Mouse (Mus musculus) skeletal muscle tissue, adult 2 months (tissue): ENCODE data around the gene Svop.

ENCODE experiments used
- DNase-seq: peaks from one replicate; pipeline ENCODE4 v3.0.0-alpha.2; 2012; ENCODE audit warnings: low read depth, low spot score

Svop gene

GRCm38 (mm10) chr5:114106391-114106935, 15.1 kb upstream of the Svop start:
- no peak for DNase-seq

DNA sequence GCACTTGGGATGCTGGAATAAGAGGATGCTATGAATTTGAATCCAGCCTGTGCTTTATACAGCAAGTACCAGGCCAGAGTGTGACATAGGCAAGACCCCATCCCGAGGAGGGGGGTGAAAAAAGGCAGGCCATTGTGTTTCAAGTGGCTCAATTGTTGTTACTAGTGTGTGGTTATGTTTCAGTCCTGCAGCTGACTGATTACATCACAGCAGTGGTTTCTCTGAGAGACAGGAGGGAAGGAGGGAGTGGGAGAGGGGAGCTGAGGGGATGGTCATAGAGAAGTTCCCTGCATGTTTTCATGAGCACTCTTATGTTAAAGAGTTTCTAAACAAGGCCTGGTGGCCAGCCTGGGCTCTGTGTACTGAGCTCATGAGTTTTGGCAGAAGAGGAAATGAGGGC, 11.4 kb upstream of the Svop start:
- DNase-seq = no peak

DNA sequence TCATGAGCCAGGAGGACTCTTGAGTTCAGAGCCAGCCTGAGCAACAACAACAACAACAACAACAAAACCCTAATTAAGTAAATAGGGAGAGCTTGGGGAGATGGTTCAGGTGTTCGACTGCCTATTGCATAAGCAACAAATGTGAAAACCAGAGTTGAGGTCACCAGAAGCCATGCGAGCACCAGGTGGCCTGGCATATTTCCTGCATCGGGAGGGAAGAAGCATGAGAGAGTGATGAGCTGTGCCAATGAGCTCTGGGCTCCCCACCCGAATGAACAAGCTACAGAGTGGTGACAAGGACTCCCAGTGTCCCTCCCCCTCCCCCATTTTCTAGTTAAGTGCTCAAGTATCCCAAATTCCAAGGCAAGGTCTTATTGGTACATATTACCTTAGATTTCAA, 10.5 kb upstream of the Svop start:
- DNase-seq = no peak

DNA sequence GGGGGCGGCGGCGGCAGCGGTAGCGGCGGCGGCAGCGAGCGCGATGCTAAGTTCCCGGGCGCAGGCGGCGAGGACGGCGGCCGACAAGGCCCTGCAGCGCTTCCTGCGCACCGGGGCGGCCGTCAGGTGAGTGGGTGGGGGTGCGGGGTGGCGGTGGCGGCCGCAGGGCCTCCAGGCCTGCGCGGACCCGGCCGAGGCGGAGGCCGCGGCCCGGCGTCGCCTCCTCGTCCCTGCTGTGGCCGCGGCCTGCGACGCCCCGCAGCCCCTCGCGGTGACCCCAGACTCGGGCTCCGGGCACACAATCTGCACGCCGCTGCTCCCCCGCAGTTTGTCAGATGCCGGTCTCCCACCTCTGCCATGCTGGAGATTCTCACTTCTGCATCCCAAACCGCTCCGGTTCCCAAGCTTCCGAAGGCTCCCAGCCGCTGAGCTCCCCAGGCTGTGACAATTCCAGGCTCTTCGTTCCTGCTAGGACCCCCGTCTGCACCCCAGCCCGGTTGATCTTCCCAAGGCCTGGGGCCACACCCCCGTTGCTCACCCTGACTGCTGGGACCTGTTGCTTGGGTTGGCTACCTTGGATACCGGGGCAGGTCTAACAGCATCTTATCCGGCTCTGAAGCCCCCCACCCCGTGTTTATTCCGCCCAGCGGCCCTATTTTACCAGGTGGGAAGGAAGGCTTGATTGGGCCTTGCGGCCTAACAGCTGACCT, 9.2 kb upstream of the Svop start:
- DNase-seq = no peak

- peak; percentile 82 for DNase-seq
These were observed 8.5 kb upstream of the Svop start for GRCm38 (mm10) chr5:114099709-114100389.

GRCm38 (mm10) chr5:114090421-114091013, 853 bp downstream of the Svop start:
- DNase-seq = no peak

GRCm38 (mm10) chr5:114087875-114088480, 3.4 kb downstream of the Svop start:
- DNase-seq = no peak

GRCm38 (mm10) chr5:114085501-114085900, 5.9 kb downstream of the Svop start:
- DNase-seq = no peak

DNA sequence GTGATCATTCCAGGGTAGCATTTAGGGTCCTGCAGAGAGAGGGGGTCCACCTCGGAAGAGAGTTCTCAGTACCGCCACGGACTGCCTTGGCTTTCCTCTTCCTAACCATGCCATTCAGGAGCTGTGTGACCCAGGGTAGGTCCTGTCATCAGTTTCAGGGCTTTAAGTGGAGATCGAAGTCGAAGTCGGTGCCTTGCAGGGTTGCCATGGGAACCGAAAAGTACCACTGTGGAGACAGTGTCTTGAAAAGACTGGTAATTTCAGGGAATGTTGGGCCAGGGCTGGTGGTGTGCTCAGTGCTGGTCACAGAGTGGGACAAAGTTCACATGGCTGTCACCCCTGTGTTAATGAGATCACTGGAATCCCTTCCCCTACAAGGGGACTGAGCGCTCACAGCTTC, 14.4 kb downstream of the Svop start:
- DNase-seq = no peak

DNA sequence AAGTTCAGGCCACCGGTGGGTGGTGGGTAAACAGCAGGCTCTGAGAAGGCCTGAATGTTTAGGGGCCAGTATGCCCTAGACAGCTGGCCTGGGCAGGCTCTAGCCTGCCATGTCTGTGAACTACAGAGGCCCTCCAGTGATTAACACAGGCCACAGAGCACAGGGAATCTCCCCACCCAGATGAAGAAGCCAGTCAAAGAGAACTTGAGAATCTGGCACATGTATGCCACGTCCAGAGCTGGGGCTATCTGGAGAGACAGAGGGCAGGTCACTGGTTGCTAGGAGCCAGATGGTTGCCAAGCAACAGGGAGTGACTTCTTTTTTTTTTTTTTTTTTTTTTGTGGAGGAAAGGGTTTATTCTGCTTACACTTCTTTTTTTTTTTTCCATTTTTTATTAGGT, 19.1 kb downstream of the Svop start:
- DNase-seq = no peak

- DNase-seq = no peak
These were observed 20.5 kb downstream of the Svop start for GRCm38 (mm10) chr5:114070858-114071257.

GRCm38 (mm10) chr5:114067982-114068381, 23.4 kb downstream of the Svop start:
- DNase-seq = no peak

- no peak for DNase-seq
These were observed 23.8 kb downstream of the Svop start for GRCm38 (mm10) chr5:114067543-114067942.

DNA sequence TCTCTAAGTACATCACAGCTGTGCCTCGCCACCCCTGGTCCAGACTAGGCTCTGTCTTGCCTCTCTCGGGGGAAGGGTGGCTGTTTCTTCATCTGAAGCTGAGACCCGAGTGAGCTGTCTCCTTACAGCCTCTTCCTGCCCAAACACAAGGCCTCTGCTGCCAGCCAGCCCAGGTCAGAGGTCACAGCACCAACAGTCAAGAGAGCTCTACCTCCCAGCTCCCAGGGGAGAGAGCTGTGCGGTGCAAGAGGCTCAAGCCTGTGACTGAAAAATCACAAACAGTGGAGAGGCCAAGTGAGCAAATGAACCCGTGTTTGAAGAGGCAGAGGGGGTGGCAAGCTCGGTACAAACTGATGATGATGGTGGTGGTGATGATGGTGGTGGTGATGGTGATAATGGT, 24.8 kb downstream of the Svop start:
- no peak for DNase-seq

GRCm38 (mm10) chr5:114065161-114065560, 26.2 kb downstream of the Svop start, which contains the start of gene Usp30:
Gene Usp30, plus strand, starts transcription at chr5:114065461.
- no peak for DNase-seq

GRCm38 (mm10) chr5:114063958-114064357, 27.4 kb downstream of the Svop start:
- DNase-seq = no peak

GRCm38 (mm10) chr5:114061675-114062074, 29.7 kb downstream of the Svop start:
- no peak for DNase-seq

GRCm38 (mm10) chr5:114057129-114057731, 34.1 kb downstream of the Svop start:
- no peak for DNase-seq

DNA sequence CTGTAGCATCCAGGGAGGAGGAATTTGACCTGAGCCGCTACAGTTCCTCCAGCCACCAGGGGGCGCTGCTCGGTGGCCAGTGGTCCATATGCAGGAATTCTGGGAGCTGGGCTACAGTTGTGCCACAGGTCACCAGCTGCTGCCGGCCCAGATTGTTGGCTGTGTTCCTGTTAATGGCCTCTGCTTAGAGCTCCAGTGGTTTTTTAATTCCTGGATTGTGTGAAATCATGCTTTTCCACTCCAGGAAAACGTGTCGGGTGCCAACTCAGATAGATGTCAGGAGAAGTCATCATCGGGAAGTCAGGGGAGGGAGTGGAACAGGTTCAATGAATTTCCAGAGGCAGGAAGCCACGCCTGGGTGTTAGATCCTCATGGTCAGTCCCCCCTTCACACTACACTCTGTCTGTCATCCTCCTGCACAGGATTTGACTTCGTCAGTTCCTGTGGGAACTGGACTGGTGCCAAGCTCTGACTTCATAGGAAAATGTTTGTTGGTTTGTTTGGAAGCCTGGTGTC, 39.1 kb downstream of the Svop start:
- DNase-seq = peak; percentile 78

- DNase-seq = no peak
These were observed 42.5 kb downstream of the Svop start for GRCm38 (mm10) chr5:114048731-114049308.

- DNase-seq = no peak
These were observed 44.2 kb downstream of the Svop start for GRCm38 (mm10) chr5:114047182-114047581.
